Mouse (Mus musculus): Measurements from ENCODE around the gene Unc5c. TPM values are rescaled to one million over a fixed set of nuclear protein-coding genes. Genes with fewer than 3 reads are reported as not detected.

Unc5c gene
- total and polyA plus RNA-seq, 3 experiments = not detected

DNA sequence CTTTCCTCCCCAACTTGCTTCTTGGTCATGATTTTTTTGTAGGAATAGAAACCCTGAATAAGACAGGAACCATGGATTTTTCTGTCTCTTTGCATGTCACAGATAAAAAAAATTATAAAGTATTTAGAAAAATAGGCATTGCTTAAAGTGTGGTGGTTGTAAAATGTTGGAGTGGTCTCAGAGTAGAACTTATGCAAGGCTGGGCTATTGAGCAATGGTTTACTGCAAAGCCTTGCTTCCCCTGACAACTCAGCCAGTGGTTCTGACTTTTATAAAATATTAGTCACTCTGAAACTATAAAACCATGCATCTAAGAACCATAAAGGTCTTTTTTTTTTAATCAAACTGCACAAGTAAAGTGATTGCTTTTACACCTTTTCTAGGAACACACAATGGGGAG is 280.3 kb downstream of the Unc5c start:
- no peaks in the 10 kb centered on the region for H3K27me3 ChIP-seq (ENCODE audit: control insufficient read depth in 1 of 2, insufficient read depth in 2 of 2, low read length in 2 of 2)
- no peak overlapping the region for H3K27ac ChIP-seq (ENCODE audit: control insufficient read depth, low read depth, low read length)
- no peaks in the 10 kb centered on the region for H3K79me2 ChIP-seq (ENCODE audit: control insufficient read depth, insufficient read depth, low read length, poor library complexity)
- DNase-seq (ENCODE audit: low read depth, low spot score) = no peak
- no peaks in the 10 kb centered on the region for H3K36me3 ChIP-seq (ENCODE audit: control insufficient read depth in 1 of 2, insufficient read depth in 2 of 2, low read length in 2 of 2)
- no peak for TF ChIP-seq ZNF384 (IDR thresholded peaks at IDR 0.05; ENCODE audit: low read depth, low read length)
- no peak for TF ChIP-seq USF2 (IDR thresholded peaks at IDR 0.05; ENCODE audit: borderline replicate concordance in 1 of 2, insufficient read depth in 1 of 2, low read depth in 1 of 2, low read length in 2 of 2)
- TF ChIP-seq SIN3A (IDR thresholded peaks at IDR 0.05; ENCODE audit: low read length) = no peak
- no peak for TF ChIP-seq CTCF (IDR thresholded peaks at IDR 0.05 in 2 of 3, conservative IDR thresholded peaks at IDR 0.05 in 1 of 3; ENCODE audit: control insufficient read depth in 1 of 3, insufficient read depth in 1 of 3, low read depth in 2 of 3, low read length in 3 of 3, poor library complexity in 1 of 3, severe bottlenecking in 1 of 3)
- no peak for TF ChIP-seq BHLHE40 (IDR thresholded peaks at IDR 0.05; ENCODE audit: borderline replicate concordance, low read depth, low read length)
- TF ChIP-seq MYC (IDR thresholded peaks at IDR 0.05; ENCODE audit: low read depth, low read length) = no peak
- TF ChIP-seq ETS1 (IDR thresholded peaks at IDR 0.05; ENCODE audit: low read depth, low read length) = no peak
- no peak for TF ChIP-seq TBP (IDR thresholded peaks at IDR 0.05; ENCODE audit: low read depth, low read length)
- no peak for TF ChIP-seq SMC3 (IDR thresholded peaks at IDR 0.05; ENCODE audit: low read depth, low read length)
- no peak for TF ChIP-seq TCF12 (IDR thresholded peaks at IDR 0.05; ENCODE audit: low read depth, low read length)
- no peak for TF ChIP-seq CHD2 (IDR thresholded peaks at IDR 0.05; ENCODE audit: low read length)
- no peak for TF ChIP-seq GABPA (IDR thresholded peaks at IDR 0.05; ENCODE audit: low read depth, low read length)
- no peak for TF ChIP-seq EP300 (IDR thresholded peaks at IDR 0.05; ENCODE audit: low read depth in 1 of 2, low read length in 2 of 2)
- no peak for TF ChIP-seq CHD1 (IDR thresholded peaks at IDR 0.05; ENCODE audit: low read depth, low read length)
- no peak for TF ChIP-seq POLR2A (IDR thresholded peaks at IDR 0.05; ENCODE audit: control insufficient read depth in 1 of 2, insufficient read depth in 1 of 2, low read depth in 1 of 2, low read length in 2 of 2, poor library complexity in 1 of 2)
- no peak for TF ChIP-seq POLR2AphosphoS5 (IDR thresholded peaks at IDR 0.05; ENCODE audit: borderline replicate concordance, low read depth, low read length)
- H3K9ac ChIP-seq (ENCODE audit: control insufficient read depth, low read depth, low read length, poor library complexity, severe bottlenecking) = no peak overlapping the region
- H3K4me3 ChIP-seq (ENCODE audit: control insufficient read depth in 1 of 2, insufficient read depth in 1 of 2, low read depth in 2 of 2, low read length in 2 of 2) = no peak overlapping the region
- no peaks in the 10 kb centered on the region for H3K9me3 ChIP-seq (replicated peaks; ENCODE audit: insufficient read depth, low read length)
- no peaks in the 10 kb centered on the region for H3K4me1 ChIP-seq (ENCODE audit: control insufficient read depth in 1 of 2, insufficient read depth in 2 of 2, low read length in 2 of 2)

DNA sequence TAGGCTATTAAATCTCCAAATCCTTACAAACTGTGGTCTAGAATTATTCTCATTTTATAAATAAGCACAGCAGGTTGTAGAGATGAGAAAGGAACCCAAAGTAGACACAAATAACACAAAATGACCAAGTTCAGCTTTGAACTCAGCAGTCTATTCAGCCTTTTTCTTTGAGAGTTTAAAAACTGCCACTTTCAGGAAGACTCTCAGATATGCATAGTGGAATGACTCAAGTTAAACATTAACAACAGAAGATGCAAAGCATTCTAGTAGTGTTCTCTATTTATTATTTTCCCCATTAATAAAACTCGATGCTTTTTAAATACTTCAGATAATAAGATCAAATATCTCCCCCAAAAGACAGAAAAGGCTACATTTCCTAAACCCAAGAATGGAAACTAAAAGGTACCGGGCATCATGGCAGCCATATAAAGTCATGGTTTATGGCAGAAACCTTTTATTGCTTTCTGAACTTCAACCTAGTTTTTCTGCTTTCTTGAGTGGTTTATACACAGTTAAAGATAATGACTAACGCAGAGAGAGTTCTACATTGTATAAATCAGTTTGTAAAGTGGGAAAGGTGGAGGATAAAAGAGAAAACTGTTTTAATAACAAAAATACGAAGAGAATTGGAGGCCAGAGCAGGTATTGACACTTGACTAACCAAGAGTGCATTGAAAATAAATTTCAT is 283.8 kb downstream of the Unc5c start:
- H3K27me3 ChIP-seq (ENCODE audit: control insufficient read depth in 1 of 2, insufficient read depth in 2 of 2, low read length in 2 of 2) = no peaks in the 10 kb centered on the region
- H3K4me1 ChIP-seq (ENCODE audit: control insufficient read depth in 1 of 2, insufficient read depth in 2 of 2, low read length in 2 of 2) = no peaks in the 10 kb centered on the region
- H3K9me3 ChIP-seq (replicated peaks; ENCODE audit: insufficient read depth, low read length) = no peaks in the 10 kb centered on the region
- H3K36me3 ChIP-seq (ENCODE audit: control insufficient read depth in 1 of 2, insufficient read depth in 2 of 2, low read length in 2 of 2) = no peaks in the 10 kb centered on the region
- no peak overlapping the region for H3K27ac ChIP-seq (ENCODE audit: control insufficient read depth, low read depth, low read length)
- no peaks in the 10 kb centered on the region for H3K79me2 ChIP-seq (ENCODE audit: control insufficient read depth, insufficient read depth, low read length, poor library complexity)
- no peak for DNase-seq (ENCODE audit: low read depth, low spot score)
- no peak overlapping the region for H3K4me3 ChIP-seq (ENCODE audit: control insufficient read depth in 1 of 2, insufficient read depth in 1 of 2, low read depth in 2 of 2, low read length in 2 of 2)
- TF ChIP-seq POLR2AphosphoS5 (IDR thresholded peaks at IDR 0.05; ENCODE audit: borderline replicate concordance, low read depth, low read length) = no peak
- H3K9ac ChIP-seq (ENCODE audit: control insufficient read depth, low read depth, low read length, poor library complexity, severe bottlenecking) = no peak overlapping the region
